Mouse (Mus musculus) embryonic facial prominence, embryonic 11.5 days (tissue): ENCODE data around the gene Dync2li1. TPM values are rescaled to one million over a fixed set of nuclear protein-coding genes. Genes with fewer than 3 reads are reported as not detected.

Source experiments
- ATAC-seq: fragments of 200-750 bp; cut with Nextera tagmentation; replicated peaks from 2 replicates; pipeline ENCODE4 v1.8.0; 2017; ENCODE audit warnings: low read depth; ENCODE audit not compliant: insufficient number of reproducible peaks, low FRiP score, low TSS enrichment
- DNase-seq: peaks from one replicate; pipeline ENCODE4 v3.0.0-alpha.2; 2015; ENCODE audit warnings: low spot score
- H3K27ac ChIP-seq: fragments of 300-500 bp; sonication (generic); replicated peaks from 2 replicates; pipeline ENCODE4 v1.5.1; 2014; ENCODE audit warnings: mild to moderate bottlenecking, low read depth, low read length, control low read depth
- H3K27me3 ChIP-seq: fragments of 300-500 bp; sonication (generic); 2 replicates; pipeline ENCODE4 v1.6.1; 2014; ENCODE audit warnings: mild to moderate bottlenecking, low read length, moderate library complexity, mixed read lengths; ENCODE audit not compliant: control insufficient read depth, insufficient read depth
- H3K36me3 ChIP-seq: fragments of 300-500 bp; sonication (generic); replicated peaks from 2 replicates; pipeline ENCODE4 v1.6.1; 2014; ENCODE audit warnings: low read depth, mild to moderate bottlenecking, low read length, moderate library complexity, mixed read lengths; ENCODE audit not compliant: control insufficient read depth, insufficient read depth
- H3K4me1 ChIP-seq: fragments of 300-500 bp; sonication (generic); 2 replicates; pipeline ENCODE4 v1.6.1; 2014; ENCODE audit warnings: low read length, mixed read lengths; ENCODE audit not compliant: control insufficient read depth, insufficient read depth
- H3K4me2 ChIP-seq: fragments of 300-500 bp; sonication (generic); 2 replicates; pipeline ENCODE4 v1.6.1; 2014; ENCODE audit warnings: low read depth, mild to moderate bottlenecking, control low read depth, low read length, moderate library complexity
- H3K4me3 ChIP-seq: fragments of 300-500 bp; sonication (generic); 2 replicates; pipeline ENCODE4 v1.5.1; 2014; ENCODE audit warnings: low read depth, low read length, control low read depth
- H3K9ac ChIP-seq: fragments of 300-500 bp; sonication (generic); replicated peaks from 2 replicates; pipeline ENCODE4 v1.6.1; 2014; ENCODE audit warnings: mild to moderate bottlenecking, control low read depth, low read length
- H3K9me3 ChIP-seq: fragments of 300-500 bp; sonication (generic); replicated peaks from 2 replicates; pipeline ENCODE4 v1.6.1; 2016; ENCODE audit warnings: mild to moderate bottlenecking, low read length, inconsistent platforms, mixed read lengths; ENCODE audit not compliant: control insufficient read depth
- WGBS: fragments of 180-500 bp; shearing (Covaris S2); extraction: QIAGEN DNeasy Blood & Tissue Kit; methylation state at CpG from one replicate; pipeline ENCODE4 v1.1.7; 2014; 5-methylcytosine and 5-hydroxymethylcytosine counted together
- polyA plus RNA-seq: library from polyadenylated mRNA; unstranded; fragments of >200 nt; fragmentation: Nextera tagmentation; extraction: Ambion mirVana; gene quantifications from 2 replicates; pipeline ENCODE4 v1.2.1, GENCODE M21; 2014

The Dync2li1 gene
- polyA plus RNA-seq, 1 experiment from 2014 or later, result 48.0 TPM

- Histone ChIP-seq H3K27me3 (no peaks in the 10 kb centered on the region; the same call in 1 of the 2 replicates), H3K27ac (no peak overlapping the region), H3K9ac (no peak overlapping the region), H3K4me2 (no peak overlapping the region), H3K4me3 (no peak overlapping the region), H3K9me3 (no peaks in the 10 kb centered on the region), H3K4me1 (no peaks in the 10 kb centered on the region), H3K36me3 (no peaks in the 10 kb centered on the region)
- WGBS, result 81% methylated on average over 9 of the region's 9 CpGs
- DNase-seq (no peak), ATAC-seq (no peak)
These were observed 24.2 kb downstream of the Dync2li1 start for GRCm38 (mm10) chr17:84650302-84651017.

GRCm38 (mm10) chr17:84653544-84653943 lies 27.2 kb downstream of the Dync2li1 start:
- Histone ChIP-seq H3K27me3 (no peaks in the 10 kb centered on the region; the same call in 1 of the 2 replicates), H3K4me1 (peaks cover 2% of the 10 kb centered on the region; the same call in 1 of the 2 replicates), H3K4me3 (no peak overlapping the region), H3K9me3 (no peaks in the 10 kb centered on the region), H3K36me3 (no peaks in the 10 kb centered on the region), H3K27ac (no peak overlapping the region), H3K4me2 (no peak overlapping the region), H3K9ac (no peak overlapping the region)
- DNase-seq (no peak), ATAC-seq (no peak)
- 87% methylated on average over 9 of the region's 9 CpGs for WGBS

GRCm38 (mm10) chr17:84656205-84656604 lies 29.9 kb downstream of the Dync2li1 start:
- H3K9ac ChIP-seq, result no peak overlapping the region
- no peak overlapping the region for H3K4me3 ChIP-seq
- H3K4me2 ChIP-seq, result no peak overlapping the region
- no peaks in the 10 kb centered on the region for H3K9me3 ChIP-seq
- H3K36me3 ChIP-seq, result no peaks in the 10 kb centered on the region
- no peaks in the 10 kb centered on the region; the same call in 1 of the 2 replicates for H3K27me3 ChIP-seq
- DNase-seq (no peak), ATAC-seq (no peak; the same call in 1 of the 2 replicates)
- H3K4me1 ChIP-seq, result peaks cover 2% of the 10 kb centered on the region; the same call in 1 of the 2 replicates
- no peak overlapping the region for H3K27ac ChIP-seq
- 69% methylated on average over 5 of the region's 5 CpGs for WGBS

- DNase-seq (no peak), ATAC-seq (no peak)
- no peak overlapping the region for H3K9ac ChIP-seq
- 73% methylated on average over 19 of the region's 19 CpGs for WGBS
- H3K4me2 ChIP-seq, result no peak overlapping the region
- H3K36me3 ChIP-seq, result no peaks in the 10 kb centered on the region
- no peak overlapping the region for H3K27ac ChIP-seq
- peaks cover 2% of the 10 kb centered on the region; the same call in 1 of the 2 replicates for H3K4me1 ChIP-seq
- H3K4me3 ChIP-seq, result no peak overlapping the region
- H3K27me3 ChIP-seq, result no peaks in the 10 kb centered on the region
- no peaks in the 10 kb centered on the region for H3K9me3 ChIP-seq
These were observed 30.5 kb downstream of the Dync2li1 start for GRCm38 (mm10) chr17:84656653-84657421.

- no peak overlapping the region for H3K9ac ChIP-seq
- no peaks in the 10 kb centered on the region for H3K27me3 ChIP-seq
- no peaks in the 10 kb centered on the region for H3K9me3 ChIP-seq
- ATAC-seq (no peak), DNase-seq (no peak)
- 61% methylated on average over 3 of the region's 3 CpGs for WGBS
- H3K4me3 ChIP-seq, result no peak overlapping the region
- H3K27ac ChIP-seq, result no peak overlapping the region
- H3K4me2 ChIP-seq, result no peak overlapping the region
- peaks cover 2% of the 10 kb centered on the region; the same call in 1 of the 2 replicates for H3K4me1 ChIP-seq
- no peaks in the 10 kb centered on the region for H3K36me3 ChIP-seq
These were observed 31.1 kb downstream of the Dync2li1 start for GRCm38 (mm10) chr17:84657422-84657732.

GRCm38 (mm10) chr17:84657782-84658181 lies 31.5 kb downstream of the Dync2li1 start:
- H3K36me3 ChIP-seq, result no peaks in the 10 kb centered on the region
- H3K27ac ChIP-seq, result no peak overlapping the region
- no peaks in the 10 kb centered on the region for H3K27me3 ChIP-seq
- H3K9me3 ChIP-seq, result no peaks in the 10 kb centered on the region
- 44% methylated on average over 7 of the region's 7 CpGs for WGBS
- ATAC-seq, result no peak
- peak; percentile 60 for DNase-seq
- H3K9ac ChIP-seq, result no peak overlapping the region
- peaks cover 2% of the 10 kb centered on the region; the same call in 1 of the 2 replicates for H3K4me1 ChIP-seq
- H3K4me2 ChIP-seq, result no peak overlapping the region
- H3K4me3 ChIP-seq, result no peak overlapping the region

- DNase-seq (peak; percentile 59), ATAC-seq (no peak)
- no peak overlapping the region for H3K4me3 ChIP-seq
- H3K4me2 ChIP-seq, result no peak overlapping the region
- 30% methylated on average over 5 of the region's 5 CpGs for WGBS
- H3K9ac ChIP-seq, result no peak overlapping the region
- peaks cover 2% of the 10 kb centered on the region; the same call in 1 of the 2 replicates for H3K4me1 ChIP-seq
- no peaks in the 10 kb centered on the region for H3K27me3 ChIP-seq
- no peaks in the 10 kb centered on the region for H3K9me3 ChIP-seq
- H3K27ac ChIP-seq, result no peak overlapping the region
- H3K36me3 ChIP-seq, result no peaks in the 10 kb centered on the region
These were observed 31.9 kb downstream of the Dync2li1 start for GRCm38 (mm10) chr17:84658195-84658594.

GRCm38 (mm10) chr17:84658951-84659350 lies 32.7 kb downstream of the Dync2li1 start:
- Histone ChIP-seq H3K27ac (no peak overlapping the region), H3K9ac (no peak overlapping the region), H3K4me2 (no peak overlapping the region), H3K4me3 (no peak overlapping the region), H3K4me1 (peaks cover 2% of the 10 kb centered on the region; the same call in 1 of the 2 replicates), H3K27me3 (no peaks in the 10 kb centered on the region), H3K36me3 (no peaks in the 10 kb centered on the region), H3K9me3 (no peaks in the 10 kb centered on the region)
- DNase-seq (no peak), ATAC-seq (no peak)
- 68% methylated on average over 8 of the region's 8 CpGs for WGBS
